Mouse (Mus musculus) thymus, postnatal 14 days (tissue): ENCODE measurements around the gene Nudt1.

Source experiments
- DNase-seq: peaks from one replicate; pipeline ENCODE4 v3.0.0; 2021

Nudt1 gene

GRCm38 (mm10) chr5:140387236-140387635 lies 65.8 kb downstream of the Nudt1 start:
- DNase-seq = no peak
